Mouse (Mus musculus) layer of hippocampus, adult 9-11 months (tissue): Measurements from ENCODE around the gene Deup1.
A peak's percentile ranks its signal among the peaks of the same experiment; 100 is the strongest.

Source experiments
- DNase-seq: peaks from one replicate; pipeline ENCODE4 v3.0.0; 2022

The Deup1 gene

GRCm38 (mm10) chr9:15529275-15529964, 98.3 kb downstream of the Deup1 start:
- DNase-seq = no peak

GRCm38 (mm10) chr9:15528368-15528767, 99.4 kb downstream of the Deup1 start:
- no peak for DNase-seq

GRCm38 (mm10) chr9:15527846-15528245, 99.9 kb downstream of the Deup1 start:
- DNase-seq = no peak

GRCm38 (mm10) chr9:15526539-15526938, 101.2 kb downstream of the Deup1 start:
- DNase-seq = peak; percentile 27

- DNase-seq = no peak
Observed at GRCm38 (mm10) chr9:15525246-15525645, 102.5 kb downstream of the Deup1 start.

GRCm38 (mm10) chr9:15523646-15524045, 104.1 kb downstream of the Deup1 start:
- no peak for DNase-seq

GRCm38 (mm10) chr9:15522887-15523286, 104.8 kb downstream of the Deup1 start:
- no peak for DNase-seq

GRCm38 (mm10) chr9:15522348-15522747, 105.4 kb downstream of the Deup1 start:
- DNase-seq = no peak

- no peak for DNase-seq
Observed at GRCm38 (mm10) chr9:15517979-15518378, 109.8 kb downstream of the Deup1 start.

- DNase-seq = no peak
Observed at GRCm38 (mm10) chr9:15516007-15516406, 111.7 kb downstream of the Deup1 start.

GRCm38 (mm10) chr9:15512918-15513317, 114.8 kb downstream of the Deup1 start:
- DNase-seq = no peak

- DNase-seq = no peak
Observed at GRCm38 (mm10) chr9:15510557-15511310, 117.0 kb downstream of the Deup1 start.
